Mouse (Mus musculus) CH12.LX (cell line): ENCODE results near the gene Phf1.
"Not testable (repeated sequence)": the region's sequence is repeated elsewhere in the genome, so short reads cannot be mapped to it uniquely, and the experiment has no call there.

Source experiments
- BHLHE40 ChIP-seq: IDR thresholded peaks from 2 replicates; pipeline ENCODE4 v1.6.1; 2011; ENCODE audit warnings: mild to moderate bottlenecking, low read depth, low read length, improper control_type of control experiment
- CTCF ChIP-seq, 2 experiments: IDR thresholded peaks in 1 of 2; conservative IDR thresholded peaks in 1 of 2; 2 replicates each; pipeline ENCODE4 v1.5.1; 2011 to 2012; ENCODE audit warnings: low read depth in 2 of 2, low read length in 2 of 2, improper control_type of control experiment in 1 of 2, inconsistent platforms in 1 of 2, mild to moderate bottlenecking in 1 of 2, moderate library complexity in 1 of 2
- E2F4 ChIP-seq: IDR thresholded peaks from 2 replicates; pipeline ENCODE4 v1.6.1; 2011; ENCODE audit warnings: low read depth, low read length, improper control_type of control experiment; ENCODE audit not compliant: insufficient replicate concordance
- ELF1 ChIP-seq: IDR thresholded peaks from 2 replicates; pipeline ENCODE4 v1.6.1; 2014; ENCODE audit warnings: low read depth, mild to moderate bottlenecking, inconsistent platforms, low read length, improper control_type of control experiment
- EP300 ChIP-seq: IDR thresholded peaks from 2 replicates; pipeline ENCODE4 v1.6.1; 2011; ENCODE audit warnings: low read length, improper control_type of control experiment
- JUND ChIP-seq: conservative IDR thresholded peaks from 2 replicates; pipeline ENCODE4 v1.6.1; 2011; ENCODE audit warnings: low read depth, low read length, improper control_type of control experiment
- KAT2A ChIP-seq: IDR thresholded peaks from 2 replicates; pipeline ENCODE4 v1.6.1; 2012; ENCODE audit warnings: low read length, improper control_type of control experiment, inconsistent platforms; ENCODE audit not compliant: insufficient replicate concordance
- MXI1 ChIP-seq: IDR thresholded peaks from 2 replicates; pipeline ENCODE4 v1.6.1; 2011; ENCODE audit warnings: mild to moderate bottlenecking, low read depth, low read length, improper control_type of control experiment
- MYC ChIP-seq: IDR thresholded peaks from 2 replicates; pipeline ENCODE4 v1.6.1; 2011; ENCODE audit warnings: low read depth, mild to moderate bottlenecking, improper control_type of control experiment, low read length
- POLR2A ChIP-seq: IDR thresholded peaks from 2 replicates; pipeline ENCODE4 v1.6.1; 2011; ENCODE audit warnings: low read depth, mild to moderate bottlenecking, improper control_type of control experiment, low read length
- RCOR1 ChIP-seq: conservative IDR thresholded peaks from 2 replicates; pipeline ENCODE4 v1.6.1; 2012; ENCODE audit warnings: low read depth, mild to moderate bottlenecking, inconsistent platforms, low read length, improper control_type of control experiment
- TBP ChIP-seq: conservative IDR thresholded peaks from 2 replicates; pipeline ENCODE4 v1.6.1; 2011; ENCODE audit warnings: low read depth, low read length, improper control_type of control experiment
- ZC3H11A ChIP-seq: IDR thresholded peaks from 2 replicates; pipeline ENCODE4 v1.6.1; 2012; ENCODE audit warnings: low read depth, mild to moderate bottlenecking, inconsistent platforms, low read length, improper control_type of control experiment

- not testable (repeated sequence) for TF ChIP-seq BHLHE40; KAT2A; JUND; CTCF (conservative IDR thresholded peaks at IDR 0.05 in 1 of 2, IDR thresholded peaks at IDR 0.05 in 1 of 2; ENCODE audit: low read depth in 2 of 2, low read length in 2 of 2); POLR2A; TBP; RCOR1; MYC; MXI1; EP300; E2F4; ELF1; ZC3H11A
These were observed 13.3 kb upstream of the Phf1 start for GRCm38 (mm10) chr17:26919516-26919915.
